Mouse (Mus musculus): Measurements from ENCODE around the gene Gm20388.

Gene Gm20388

GRCm38 (mm10) chr8:120876010-120876918, 965.6 kb downstream of the Gm20388 start:
- in situ Hi-C loops (cut with MboI), result no loop called here

- in situ Hi-C loops (cut with MboI), result no loop called here
These were observed 966.4 kb downstream of the Gm20388 start for GRCm38 (mm10) chr8:120877005-120877404.

DNA sequence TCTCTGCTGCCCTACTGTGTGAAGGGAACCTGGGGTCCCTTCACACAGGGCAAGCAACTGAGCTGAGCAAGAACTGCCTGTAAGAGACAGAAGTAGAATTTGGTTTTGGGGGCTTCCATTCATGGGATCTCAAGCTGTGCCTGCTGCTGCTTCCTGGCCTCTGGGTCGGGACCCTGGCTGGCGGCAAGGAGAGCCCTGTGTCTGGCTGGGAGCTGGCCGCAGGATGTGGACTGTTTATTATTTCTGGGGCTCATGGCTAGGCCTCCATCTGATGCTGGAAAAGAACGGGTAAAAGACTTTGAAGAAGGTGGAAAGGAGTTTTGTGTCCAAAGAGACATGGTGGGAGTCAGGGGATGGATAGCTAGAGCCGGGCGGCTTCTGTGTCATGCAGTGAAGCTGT, 969.3 kb downstream of the Gm20388 start:
- in situ Hi-C loops (cut with MboI), result no loop called here

- in situ Hi-C loops (cut with MboI), result no loop called here
These were observed 971.0 kb downstream of the Gm20388 start for GRCm38 (mm10) chr8:120881634-120882033.

DNA sequence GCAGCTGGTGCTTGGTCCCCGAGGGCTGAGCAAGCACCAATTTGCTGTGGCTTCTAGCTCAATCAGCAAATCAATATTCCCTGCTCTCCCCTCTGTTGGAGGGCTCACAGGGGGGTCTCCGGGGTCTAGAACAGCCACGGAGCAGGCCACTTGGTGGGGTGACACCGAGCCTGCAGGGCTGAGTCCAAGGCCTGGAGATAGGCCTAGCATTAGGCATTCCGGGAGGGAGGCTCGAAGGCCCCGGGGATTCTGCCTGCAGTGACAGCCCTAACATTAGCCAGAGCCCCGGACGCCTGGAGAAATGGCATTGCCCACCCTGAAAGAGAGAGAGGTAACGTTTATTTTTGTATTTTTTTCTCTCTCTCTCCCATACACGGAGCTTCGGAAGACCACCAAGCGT, 972.0 kb downstream of the Gm20388 start:
- in situ Hi-C loops (cut with MboI), result no loop called here

- in situ Hi-C loops (cut with MboI), result no loop called here
These were observed 972.7 kb downstream of the Gm20388 start for GRCm38 (mm10) chr8:120883369-120883768.

GRCm38 (mm10) chr8:120883853-120884252, 973.2 kb downstream of the Gm20388 start:
- in situ Hi-C loops (cut with MboI), result no loop called here

GRCm38 (mm10) chr8:120884881-120885280, 974.2 kb downstream of the Gm20388 start:
- in situ Hi-C loops (cut with MboI), result no loop called here

DNA sequence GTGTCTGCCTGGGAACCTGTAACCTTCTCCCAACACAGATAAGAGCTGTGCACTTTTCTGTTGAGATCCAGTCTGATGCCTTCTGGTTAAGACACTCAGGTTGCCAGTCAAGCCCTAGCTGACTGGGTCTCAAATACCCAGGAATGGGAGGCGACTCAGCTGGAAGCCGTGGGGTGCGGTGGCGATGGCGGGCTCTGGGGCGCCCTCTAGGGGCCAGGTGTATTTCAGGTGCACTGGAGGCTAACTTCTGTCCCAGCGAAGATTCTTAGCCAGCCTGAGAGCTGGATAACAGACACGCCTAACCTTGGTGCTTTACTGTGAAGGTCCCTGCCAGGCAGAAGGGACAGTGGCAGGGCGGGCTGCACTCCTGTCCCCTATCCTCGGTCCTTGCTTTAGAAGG, 976.6 kb downstream of the Gm20388 start:
- in situ Hi-C loops (cut with MboI), result no loop called here

GRCm38 (mm10) chr8:120888005-120888404, 977.4 kb downstream of the Gm20388 start:
- in situ Hi-C loops (cut with MboI), result no loop called here

- in situ Hi-C loops (cut with MboI), result no loop called here
These were observed 978.5 kb downstream of the Gm20388 start for GRCm38 (mm10) chr8:120889189-120889588.

DNA sequence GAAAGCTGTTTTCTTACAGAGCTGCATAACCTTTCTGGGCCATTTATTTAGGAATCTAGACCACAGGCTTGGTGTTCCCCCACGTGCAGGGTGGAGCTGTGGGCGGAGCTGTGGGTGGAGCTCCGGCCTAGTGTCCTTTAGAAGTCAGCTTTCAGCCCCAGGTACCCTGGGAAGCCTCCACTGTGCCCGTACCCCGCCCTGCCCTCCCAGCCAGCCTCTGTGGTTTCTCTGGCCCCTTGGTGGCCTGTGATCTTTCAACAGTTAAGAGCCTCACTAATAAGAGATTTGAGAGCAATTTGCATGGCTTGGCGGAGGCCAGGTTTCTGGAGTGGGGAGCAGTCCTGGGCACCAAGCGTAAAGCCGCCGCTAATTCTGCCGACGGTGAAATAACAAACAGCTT, 979.4 kb downstream of the Gm20388 start:
- in situ Hi-C loops (cut with MboI), result no loop called here

- in situ Hi-C loops (cut with MboI), result no loop called here
These were observed 984.4 kb downstream of the Gm20388 start for GRCm38 (mm10) chr8:120895009-120895408.

GRCm38 (mm10) chr8:120895600-120895999, 985.0 kb downstream of the Gm20388 start:
- in situ Hi-C loops (cut with MboI), result no loop called here

- in situ Hi-C loops (cut with MboI), result no loop called here
These were observed 985.6 kb downstream of the Gm20388 start for GRCm38 (mm10) chr8:120896203-120896602.

DNA sequence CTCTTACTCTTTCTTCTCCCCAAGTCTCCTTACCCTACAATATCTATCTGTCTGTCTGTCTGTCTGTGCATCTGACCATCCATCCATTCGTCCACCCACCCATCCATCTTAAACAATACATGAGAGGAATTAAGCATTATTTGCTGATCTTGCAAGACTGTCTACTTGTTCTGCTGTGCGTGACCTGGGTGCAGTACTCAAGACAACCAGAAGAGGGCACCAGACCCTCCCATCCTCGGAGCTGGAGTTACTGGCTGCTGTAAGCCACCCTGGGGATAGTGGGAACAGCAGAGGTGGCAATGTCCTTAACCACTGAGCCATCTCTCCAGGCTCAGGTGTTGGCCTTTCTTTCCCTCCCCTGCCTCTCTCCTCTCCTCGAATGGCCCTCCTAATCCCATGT, 987.4 kb downstream of the Gm20388 start:
- in situ Hi-C loops (cut with MboI), result no loop called here

DNA sequence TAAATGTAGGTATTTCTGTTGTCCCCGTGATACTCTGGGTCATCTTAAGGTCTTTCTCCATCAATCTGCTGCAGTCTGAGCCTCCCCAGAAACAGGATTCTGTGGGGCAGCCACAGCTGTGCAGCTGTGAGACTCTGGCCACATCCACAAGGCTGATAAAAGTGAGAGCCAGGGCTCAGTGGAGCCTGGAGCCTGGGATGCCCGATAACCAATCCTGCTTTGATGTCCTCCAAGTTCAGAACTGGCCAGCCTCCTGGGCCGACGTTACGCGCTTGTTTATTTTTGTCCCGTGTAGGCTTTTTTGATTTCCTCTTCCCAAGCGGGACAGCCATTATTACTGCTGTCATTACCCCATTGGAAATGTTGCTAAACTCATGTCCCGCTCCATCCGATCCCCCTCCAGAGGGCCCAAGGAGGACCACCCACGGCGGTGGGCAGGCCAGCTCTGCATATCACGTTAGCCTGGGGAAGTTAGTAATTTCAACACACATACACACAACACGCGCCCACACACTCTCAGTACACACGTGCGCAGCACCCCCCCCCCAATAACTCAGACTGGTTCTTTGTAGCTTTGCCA, 988.3 kb downstream of the Gm20388 start:
- in situ Hi-C loops (cut with MboI), result no loop called here

DNA sequence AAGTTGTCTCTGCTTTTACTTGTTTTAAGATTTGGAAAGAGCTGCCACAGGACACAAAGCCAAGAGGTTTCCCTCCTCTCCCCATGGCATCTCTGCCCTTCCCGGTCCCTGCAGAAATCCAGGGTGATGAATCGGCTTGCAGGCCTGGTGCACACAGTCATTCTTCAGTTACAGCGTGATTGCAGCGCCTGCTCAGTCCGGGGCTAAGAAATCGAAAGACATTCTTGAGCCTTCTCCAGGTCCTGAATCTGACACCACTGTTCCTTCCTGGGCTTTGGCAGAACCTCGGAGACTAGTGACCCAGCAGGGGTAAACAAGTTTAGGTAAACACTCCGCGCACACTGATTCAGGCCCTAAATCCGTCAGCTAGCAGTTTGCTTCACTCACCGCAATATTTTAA, 991.7 kb downstream of the Gm20388 start:
- in situ Hi-C loops (cut with MboI), result no loop called here

DNA sequence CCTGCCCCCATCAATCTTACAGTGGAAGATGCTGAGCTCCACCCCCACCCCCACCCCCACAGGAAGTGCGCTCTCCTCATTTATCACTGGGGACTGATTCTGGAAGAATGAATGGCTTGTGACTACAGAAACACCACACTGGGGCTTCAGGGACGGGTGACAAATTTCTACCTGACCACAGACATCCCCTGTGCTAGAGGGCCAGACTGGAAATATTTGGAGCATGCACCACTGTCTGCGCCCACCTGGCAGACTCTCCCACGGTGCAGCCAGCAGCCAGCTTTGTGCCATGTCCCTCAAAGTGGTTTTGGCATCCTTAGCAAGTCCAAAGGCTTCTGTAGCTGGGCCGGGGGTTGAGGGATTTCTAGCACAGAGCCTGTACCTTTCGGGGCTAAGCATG, 997.0 kb downstream of the Gm20388 start:
- in situ Hi-C loops (cut with MboI), result no loop called here

- in situ Hi-C loops (cut with MboI), result no loop called here
These were observed 1000.3 kb downstream of the Gm20388 start for GRCm38 (mm10) chr8:120910936-120911335.

DNA sequence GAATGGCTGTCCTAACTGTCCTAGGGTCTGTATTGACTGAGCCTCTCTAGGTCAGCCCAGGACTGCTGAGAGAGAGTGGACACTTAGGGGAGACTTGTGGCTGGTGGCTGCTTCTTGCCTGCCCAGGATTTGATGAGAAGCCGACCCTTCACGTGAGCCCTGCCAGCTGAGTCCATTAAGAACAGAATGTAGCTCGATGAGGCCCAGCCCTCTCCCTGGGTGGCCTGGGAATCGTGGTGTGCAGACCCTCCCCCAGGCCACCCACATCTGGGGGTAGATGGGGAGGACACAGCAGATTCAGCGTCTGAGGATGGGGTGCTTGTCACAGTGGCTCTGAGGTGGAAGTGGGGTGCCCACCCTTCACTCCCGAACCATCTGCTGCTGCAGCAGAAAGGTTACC, 1001.8 kb downstream of the Gm20388 start:
- in situ Hi-C loops (cut with MboI), result no loop called here

- in situ Hi-C loops (cut with MboI), result no loop called here
These were observed 1006.3 kb downstream of the Gm20388 start for GRCm38 (mm10) chr8:120916831-120917435.

DNA sequence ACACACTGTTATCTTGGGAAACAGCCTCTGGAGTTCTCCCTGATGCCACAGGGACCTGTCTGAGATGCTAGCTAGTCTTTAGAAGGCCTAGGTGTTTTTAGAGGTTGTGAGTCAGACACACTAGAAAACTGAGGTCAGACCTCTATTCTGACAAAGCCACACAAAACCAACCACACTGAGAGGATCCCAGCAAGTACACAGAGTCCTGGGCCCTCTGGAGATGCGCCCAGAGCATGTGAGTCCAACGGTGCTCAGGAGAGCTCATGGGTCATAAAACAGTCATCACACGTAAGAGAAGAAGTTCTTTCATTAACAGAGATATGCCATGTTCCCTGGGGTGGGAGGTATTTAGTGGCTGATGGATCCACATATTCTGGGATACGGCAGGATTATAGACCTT, 1009.9 kb downstream of the Gm20388 start:
- in situ Hi-C loops (cut with MboI), result no loop called here
